Comparison of ENCODE assay signal across 22 mouse cellular contexts in the genomic region with DNA sequence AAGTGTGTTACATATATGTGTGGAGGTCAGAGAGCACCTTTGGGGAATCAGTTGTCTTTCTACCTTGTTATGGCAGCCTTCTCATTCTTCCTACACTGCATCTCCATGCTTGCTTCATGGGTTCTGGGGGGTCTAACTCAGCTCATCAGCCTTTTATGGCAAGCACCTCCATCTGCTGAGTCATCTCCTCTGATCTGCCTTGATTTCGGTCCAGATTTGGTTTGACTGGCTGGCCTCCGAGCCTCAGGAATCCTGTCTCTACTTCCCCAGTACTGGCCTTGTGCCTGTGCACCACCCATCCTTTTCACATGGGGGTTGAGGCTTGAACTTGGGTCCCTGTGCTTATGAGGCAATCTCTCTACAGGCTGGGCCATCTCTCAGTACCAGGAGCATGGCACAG.
"Had no signal": no experiment of that assay in that cellular context is flagged by ENCODE, and none has a peak within 500 bp of the region (broad histone marks: within the 10 kb centered on the region; RNA-seq: fewer than 3 reads in every experiment).

No protein-coding gene starts in this region.

- ATAC-seq: liver, embryonic 12.5 days had no signal

- H3K36me3 ChIP-seq: limb, embryonic 10.5 days; limb, embryonic 13.5 days; liver, embryonic 12.5 days; liver, embryonic 15.5 days; lung, embryonic 15.5 days had no signal

- H3K27me3 ChIP-seq: limb, embryonic 13.5 days; liver, embryonic 12.5 days; liver, embryonic 15.5 days; lung, embryonic 15.5 days; megakaryocyte, embryonic 14.5 days had no signal

- H3K4me1 ChIP-seq: limb, embryonic 13.5 days; liver, embryonic 12.5 days; liver, embryonic 15.5 days; megakaryocyte, embryonic 14.5 days had no signal

- H3K9ac ChIP-seq: limb, embryonic 13.5 days; liver, embryonic 12.5 days; liver, embryonic 15.5 days; lung, embryonic 15.5 days had no signal

- DNase-seq: kidney, postnatal 25 days; liver; lung, adult 18-20 months; lung, postnatal 10 days; lung, postnatal 36 days; midbrain, embryonic 14.5 days; right cerebral cortex, adult 18-20 months; right cerebral cortex, postnatal 14 days; right cerebral cortex, postnatal 4 days; thymus, adult 2 months; thymus, postnatal 14 days; thymus, postnatal 4 days had no signal

- H3K9me3 ChIP-seq: limb, embryonic 10.5 days; limb, embryonic 13.5 days; liver, embryonic 12.5 days; liver, embryonic 15.5 days; lung, embryonic 15.5 days; megakaryocyte, embryonic 14.5 days had no signal

- H3K27ac ChIP-seq: kidney, postnatal 0 days; layer of hippocampus, adult 2 months; limb, embryonic 10.5 days; limb, embryonic 13.5 days; liver, embryonic 12.5 days; liver, embryonic 15.5 days; lung, embryonic 15.5 days; stomach, postnatal 0 days had no signal

- H3K4me3 ChIP-seq: layer of hippocampus, adult 2 months; limb, embryonic 10.5 days; limb, embryonic 13.5 days; liver, embryonic 12.5 days; liver, embryonic 15.5 days; lung, embryonic 15.5 days; megakaryocyte, embryonic 14.5 days had no signal

- H3K4me2 ChIP-seq: limb, embryonic 13.5 days; liver, embryonic 12.5 days; liver, embryonic 15.5 days; lung, embryonic 15.5 days; midbrain, embryonic 11.5 days had no signal
